Mouse (Mus musculus) midbrain, postnatal 0 days (tissue): ENCODE measurements at regions not wholly inside any gene's neighbourhood (a gene's known extent, or its start where the extent isn't known, plus 50 kb on each side); places are given as distances from the start of the nearest gene placed in this dataset.
A peak's percentile ranks its signal among the peaks of the same experiment; 100 is the strongest.

Experiments
- ATAC-seq: fragments of 200-750 bp; cut with Nextera tagmentation; 2 replicates; pipeline ENCODE4 v1.8.0; 2017; ENCODE audit warnings: moderate number of reproducible peaks, mild to moderate bottlenecking, moderate TSS enrichment, moderate library complexity; ENCODE audit not compliant: low FRiP score
- DNase-seq: peaks from one replicate; pipeline ENCODE4 v3.0.0-alpha.2; 2015; ENCODE audit warnings: low spot score
- H3K27ac ChIP-seq: fragments of 300-500 bp; sonication (generic); 2 replicates; pipeline ENCODE4 v1.5.1; 2014; ENCODE audit warnings: low read depth, mild to moderate bottlenecking, low read length, mixed read lengths
- H3K27me3 ChIP-seq: fragments of 300-500 bp; sonication (generic); 2 replicates; pipeline ENCODE4 v1.6.1; 2014; ENCODE audit warnings: low read length, control low read depth, mixed read lengths; ENCODE audit not compliant: insufficient read depth
- H3K36me3 ChIP-seq: fragments of 300-500 bp; sonication (generic); 2 replicates; pipeline ENCODE4 v1.6.1; 2014; ENCODE audit warnings: low read length, control low read depth, mixed read lengths; ENCODE audit not compliant: insufficient read depth
- H3K4me1 ChIP-seq: fragments of 300-500 bp; sonication (generic); 2 replicates; pipeline ENCODE4 v1.6.1; 2014; ENCODE audit warnings: mild to moderate bottlenecking, control low read depth, antibody characterized with exemption, low read length, mixed read lengths; ENCODE audit not compliant: insufficient read depth
- H3K4me2 ChIP-seq: fragments of 300-500 bp; sonication (generic); 2 replicates; pipeline ENCODE4 v1.6.1; 2014; ENCODE audit warnings: low read depth, mild to moderate bottlenecking, low read length, mixed read lengths; ENCODE audit not compliant: poor library complexity, severe bottlenecking
- H3K4me3 ChIP-seq: fragments of 300-500 bp; sonication (generic); 2 replicates; pipeline ENCODE4 v1.5.1; 2014; ENCODE audit warnings: low read depth, mild to moderate bottlenecking, low read length, moderate library complexity
- H3K9ac ChIP-seq: fragments of 300-500 bp; sonication (generic); replicated peaks from 2 replicates; pipeline ENCODE4 v1.6.1; 2014; ENCODE audit warnings: mild to moderate bottlenecking, low read length, moderate library complexity, mixed read lengths; ENCODE audit not compliant: poor library complexity, severe bottlenecking
- H3K9me3 ChIP-seq: fragments of 300-500 bp; sonication (generic); 2 replicates; pipeline ENCODE4 v1.6.1; 2016; ENCODE audit warnings: low read length, control low read depth
- CTCF ChIP-seq: IDR thresholded peaks from 2 replicates; pipeline ENCODE4 v1.5.1; 2016; ENCODE audit warnings: antibody characterized with exemption, mild to moderate bottlenecking
- WGBS: fragments of 180-500 bp; shearing (Covaris S2); extraction: QIAGEN DNeasy Blood & Tissue Kit; methylation state at CpG from one replicate; pipeline ENCODE4 v1.1.7; 2014; 5-methylcytosine and 5-hydroxymethylcytosine counted together

DNA sequence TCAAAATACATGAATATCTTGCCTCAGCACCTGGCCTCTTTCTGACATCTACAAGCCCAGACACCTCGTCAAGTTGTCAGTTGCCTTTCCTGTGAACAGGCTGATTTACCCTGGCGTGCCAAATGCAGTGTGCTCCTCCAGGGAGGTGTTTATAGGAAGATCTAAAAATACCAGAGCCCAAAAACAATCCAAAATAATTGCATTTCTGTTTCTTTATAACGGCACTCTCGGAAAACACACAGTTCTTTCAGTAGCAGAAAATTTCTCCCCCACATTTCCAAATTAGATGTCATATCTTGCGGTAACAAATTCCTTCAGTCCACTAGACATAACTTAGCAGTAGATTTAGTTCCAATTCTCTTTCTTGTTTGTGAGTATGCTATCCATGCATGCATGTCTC, 580.8 kb upstream of the Tbl1xr1 start:
- H3K27me3 ChIP-seq: no peaks in the 10 kb centered on the region
- no peak overlapping the region for H3K4me3 ChIP-seq
- ATAC-seq: peak; percentile 29; the same call in 1 of the 2 replicates
- H3K9ac ChIP-seq: no peak overlapping the region
- 52% methylated on average over 5 of the region's 5 CpGs for WGBS
- no peaks in the 10 kb centered on the region for H3K9me3 ChIP-seq
- H3K27ac ChIP-seq: 0 out of 2 replicates have a peak overlapping the region, but pooled peaks have one; percentile 12
- H3K4me1 ChIP-seq: no peaks in the 10 kb centered on the region
- no peak for DNase-seq
- H3K36me3 ChIP-seq: no peaks in the 10 kb centered on the region
- no peak overlapping the region for H3K4me2 ChIP-seq
- no peak for TF ChIP-seq CTCF

DNA sequence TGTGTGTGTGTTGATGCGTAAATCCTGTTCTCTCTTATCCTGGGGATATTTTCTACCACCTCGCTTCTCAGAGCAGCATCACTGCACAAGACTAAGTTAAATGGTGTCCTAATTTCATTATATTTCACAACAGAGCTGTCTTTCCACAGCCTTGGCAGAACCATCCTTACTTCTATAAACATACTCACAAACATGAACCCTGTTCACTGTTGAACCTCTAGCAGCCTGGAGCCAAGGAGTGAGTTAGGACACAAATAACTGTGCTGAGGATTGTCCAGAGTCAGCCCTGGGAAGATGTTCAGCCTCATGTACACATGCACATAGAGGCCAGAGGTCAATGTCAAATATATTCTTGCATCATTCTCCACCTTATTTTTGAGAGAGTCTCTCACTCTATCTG, 580.3 kb upstream of the Tbl1xr1 start:
- Histone ChIP-seq H3K27me3 (no peaks in the 10 kb centered on the region), H3K4me2 (no peak overlapping the region), H3K4me3 (no peak overlapping the region), H3K27ac (no peak overlapping the region), H3K4me1 (no peaks in the 10 kb centered on the region), H3K9ac (no peak overlapping the region), H3K36me3 (no peaks in the 10 kb centered on the region), H3K9me3 (no peaks in the 10 kb centered on the region)
- 66% methylated on average over 2 of the region's 2 CpGs for WGBS
- ATAC-seq (no peak), DNase-seq (no peak)
- TF ChIP-seq CTCF: no peak

- no peaks in the 10 kb centered on the region for H3K27me3 ChIP-seq
- H3K27ac ChIP-seq: no peak overlapping the region
- no peak overlapping the region for H3K4me2 ChIP-seq
- H3K4me3 ChIP-seq: no peak overlapping the region
- DNase-seq (no peak), ATAC-seq (no peak)
- WGBS: 57% methylated on average over 1 of the region's 1 CpGs
- H3K4me1 ChIP-seq: no peaks in the 10 kb centered on the region
- no peak overlapping the region for H3K9ac ChIP-seq
- no peaks in the 10 kb centered on the region for H3K9me3 ChIP-seq
- no peaks in the 10 kb centered on the region for H3K36me3 ChIP-seq
- TF ChIP-seq CTCF: no peak
Observed at GRCm38 (mm10) chr3:21497011-21497410, 579.4 kb upstream of the Tbl1xr1 start.

DNA sequence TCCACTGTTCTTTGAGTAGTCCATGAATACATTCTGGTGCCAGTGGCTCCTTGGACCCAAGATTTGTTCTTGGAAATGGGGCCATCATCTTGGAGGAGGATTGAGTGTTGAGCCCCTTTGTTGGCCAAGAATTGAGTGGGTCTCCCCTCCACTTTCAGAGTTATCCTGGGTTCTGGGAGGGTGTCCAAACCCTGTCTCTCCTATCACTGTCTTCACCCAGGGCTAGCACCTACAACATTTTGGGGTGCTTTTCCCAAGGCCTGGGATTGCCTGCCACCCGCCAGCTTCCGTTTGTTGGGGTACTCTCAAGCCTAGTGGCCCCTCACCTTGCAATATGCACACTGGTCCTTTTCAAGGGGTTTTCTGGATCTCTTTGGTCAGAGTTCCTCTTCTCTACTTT, 568.8 kb upstream of the Tbl1xr1 start:
- Histone ChIP-seq H3K27me3 (no peaks in the 10 kb centered on the region), H3K9me3 (peaks cover 24% of the 10 kb centered on the region; the same call in 1 of the 2 replicates), H3K4me2 (no peak overlapping the region), H3K36me3 (no peaks in the 10 kb centered on the region), H3K9ac (no peak overlapping the region), H3K4me3 (no peak overlapping the region), H3K27ac (no peak overlapping the region), H3K4me1 (no peaks in the 10 kb centered on the region)
- ATAC-seq (no peak), DNase-seq (no peak)
- WGBS: 89% methylated on average over 2 of the region's 2 CpGs
- TF ChIP-seq CTCF: no peak

- ATAC-seq (no peak), DNase-seq (no peak)
Observed at GRCm38 (mm10) chr3:21512081-21512480, 564.4 kb upstream of the Tbl1xr1 start.

GRCm38 (mm10) chr3:21524426-21524937, 552.0 kb upstream of the Tbl1xr1 start:
- H3K9me3 ChIP-seq: no peaks in the 10 kb centered on the region
- WGBS: 8% methylated on average over 1 of the region's 1 CpGs

More at GRCm38 (mm10) chr3:21512081-21512480, 564.4 kb upstream of the Tbl1xr1 start:
- Histone ChIP-seq H3K27me3 (no peaks in the 10 kb centered on the region), H3K27ac (no peak overlapping the region), H3K9ac (no peak overlapping the region), H3K4me3 (no peak overlapping the region), H3K36me3 (no peaks in the 10 kb centered on the region), H3K4me1 (no peaks in the 10 kb centered on the region), H3K4me2 (no peak overlapping the region), H3K9me3 (peaks cover 19% of the 10 kb centered on the region; the same call in 1 of the 2 replicates)
- 82% methylated on average over 4 of the region's 4 CpGs for WGBS
- TF ChIP-seq CTCF: no peak

More at GRCm38 (mm10) chr3:21524426-21524937, 552.0 kb upstream of the Tbl1xr1 start:
- Histone ChIP-seq H3K9ac (no peak overlapping the region; the same call in 1 of the 2 replicates), H3K4me3 (no peak overlapping the region), H3K4me1 (no peaks in the 10 kb centered on the region; the same call in 1 of the 2 replicates), H3K36me3 (no peaks in the 10 kb centered on the region), H3K4me2 (no peak overlapping the region), H3K27ac (peak overlapping the region; percentile 3; the same call in 1 of the 2 replicates), H3K27me3 (no peaks in the 10 kb centered on the region)
- DNase-seq: peak; percentile 74
- ATAC-seq: no peak
- TF ChIP-seq CTCF: no peak
